Mouse (Mus musculus): Measurements from ENCODE around the gene Hmgb4.

GRCm38 (mm10) chr4:128259211-128259610, 1.5 kb downstream of the Hmgb4 start:
- TF ChIP-seq POLR2A (IDR thresholded peaks at IDR 0.05; ENCODE audit: borderline replicate concordance, insufficient read depth, low read length) (no peak), CTCF (IDR thresholded peaks at IDR 0.05; ENCODE audit: borderline replicate concordance, insufficient read depth, low read depth, low read length) (no peak)
